Mouse (Mus musculus): ENCODE results near the gene Mcee. TPM values are rescaled to one million over a fixed set of nuclear protein-coding genes. Genes with fewer than 3 reads are reported as not detected.

The Mcee gene
- total RNA-seq (2012; rRNA removed): 11.4 and 18.2 TPM in 2 replicates
- 10 to 100 TPM in 1 of 2 experiments, not detected in 1; 22.6 TPM for polyA plus RNA-seq (2012; ENCODE audit: insufficient read depth in 1 of 2, insufficient read length in 2 of 2, low read depth in 1 of 2, low replicate concordance in 2 of 2, missing spikeins in 1 of 2)

- Histone ChIP-seq H3K27me3 (ENCODE audit: control insufficient read depth in 1 of 2, insufficient read depth in 2 of 2, low read length in 2 of 2) (no peaks in the 10 kb centered on the region), H3K36me3 (ENCODE audit: control insufficient read depth in 1 of 2, insufficient read depth in 2 of 2, low read length in 2 of 2) (peaks cover 16 to 21% of the 10 kb centered on the region in 2 experiments), H3K27ac (ENCODE audit: control insufficient read depth, low read depth, low read length) (peak within 1 kb of the TSS; percentile 68), H3K4me3 (ENCODE audit: control insufficient read depth in 1 of 2, insufficient read depth in 1 of 2, low read depth in 2 of 2, low read length in 2 of 2) (peak within 1 kb of the TSS; percentile 93 to 95), H3K4me1 (ENCODE audit: control insufficient read depth in 1 of 2, insufficient read depth in 2 of 2, low read length in 2 of 2) (peaks cover 3 to 4% of the 10 kb centered on the region in 2 experiments), H3K9me3 (replicated peaks; ENCODE audit: insufficient read depth, low read length) (no peaks in the 10 kb centered on the region), H3K9ac (ENCODE audit: control insufficient read depth, low read depth, low read length, poor library complexity, severe bottlenecking) (peak within 1 kb of the TSS; percentile 94), H3K79me2 (ENCODE audit: control insufficient read depth, insufficient read depth, low read length, poor library complexity) (peaks cover 25% of the 10 kb centered on the region)
- TF ChIP-seq RAD21 (IDR thresholded peaks at IDR 0.05; ENCODE audit: low read depth, low read length) (no peak), NELFE (IDR thresholded peaks at IDR 0.05; ENCODE audit: low read depth, low read length) (peak; percentile 94), MAX (IDR thresholded peaks at IDR 0.05; ENCODE audit: low read length) (peak; percentile 94), BHLHE40 (IDR thresholded peaks at IDR 0.05; ENCODE audit: borderline replicate concordance, low read depth, low read length) (no peak), NRF1 (IDR thresholded peaks at IDR 0.05; ENCODE audit: insufficient read depth, low read depth, low read length, poor library complexity, severe bottlenecking) (peak; percentile 82), TAL1 (IDR thresholded peaks at IDR 0.05; ENCODE audit: low read length) (no peak), USF2 (IDR thresholded peaks at IDR 0.05; ENCODE audit: borderline replicate concordance in 1 of 2, insufficient read depth in 1 of 2, low read depth in 1 of 2, low read length in 2 of 2) (no peak), MAFK (IDR thresholded peaks at IDR 0.05; ENCODE audit: borderline replicate concordance, low read depth, low read length) (no peak), EP300 (IDR thresholded peaks at IDR 0.05; ENCODE audit: low read depth in 1 of 2, low read length in 2 of 2) (no peak; a peak in 1 of 4 replicates), TCF12 (IDR thresholded peaks at IDR 0.05; ENCODE audit: low read depth, low read length) (peak; percentile 77), ETS1 (IDR thresholded peaks at IDR 0.05; ENCODE audit: low read depth, low read length) (peak; percentile 45; the same call in 1 of the 2 replicates), TBP (IDR thresholded peaks at IDR 0.05; ENCODE audit: low read depth, low read length) (peak; percentile 95), KAT2A (conservative IDR thresholded peaks at IDR 0.05; ENCODE audit: low read depth, low read length) (peak; percentile 61; the same call in 1 of the 2 replicates), ELF1 (IDR thresholded peaks at IDR 0.05; ENCODE audit: low read depth, low read length) (peak; percentile 54; the same call in 1 of the 2 replicates), ZMIZ1 (IDR thresholded peaks at IDR 0.05; ENCODE audit: low read depth, low read length) (peak; percentile 60; the same call in 1 of the 2 replicates), CHD2 (IDR thresholded peaks at IDR 0.05; ENCODE audit: low read length) (no peak; the same call in 1 of the 2 replicates), HCFC1 (IDR thresholded peaks at IDR 0.05; ENCODE audit: low read depth, low read length) (peak; percentile 92), MXI1 (IDR thresholded peaks at IDR 0.05; ENCODE audit: low read depth, low read length) (peak; percentile 97), SMC3 (IDR thresholded peaks at IDR 0.05; ENCODE audit: low read depth, low read length) (no peak), MAZ (IDR thresholded peaks at IDR 0.05; ENCODE audit: low read depth, low read length) (no peak), USF1 (IDR thresholded peaks at IDR 0.05; ENCODE audit: low read depth, low read length) (peak; percentile 79), CTCF (IDR thresholded peaks at IDR 0.05 in 2 of 3, conservative IDR thresholded peaks at IDR 0.05 in 1 of 3; ENCODE audit: control insufficient read depth in 1 of 3, insufficient read depth in 1 of 3, low read depth in 2 of 3, low read length in 3 of 3, poor library complexity in 1 of 3, severe bottlenecking in 1 of 3) (no peak), MEF2A (IDR thresholded peaks at IDR 0.05; ENCODE audit: extremely low read depth, insufficient replicate concordance, low read depth, low read length, poor library complexity, severe bottlenecking) (peak; percentile 18; the same call in 1 of the 2 replicates), JUND (IDR thresholded peaks at IDR 0.05; ENCODE audit: low read depth, low read length) (no peak), CHD1 (IDR thresholded peaks at IDR 0.05; ENCODE audit: low read depth, low read length) (no peak), POLR2AphosphoS2 (IDR thresholded peaks at IDR 0.05; ENCODE audit: low read length) (peak; percentile 92), POLR2AphosphoS5 (IDR thresholded peaks at IDR 0.05; ENCODE audit: borderline replicate concordance, low read depth, low read length) (no peak), SIN3A (IDR thresholded peaks at IDR 0.05; ENCODE audit: low read length) (peak; percentile 95), MYC (IDR thresholded peaks at IDR 0.05; ENCODE audit: low read depth, low read length) (peak; percentile 96), ZNF384 (IDR thresholded peaks at IDR 0.05; ENCODE audit: low read depth, low read length) (no peak), GABPA (IDR thresholded peaks at IDR 0.05; ENCODE audit: low read depth, low read length) (no peak), E2F4 (IDR thresholded peaks at IDR 0.05; ENCODE audit: borderline replicate concordance, low read depth, low read length) (no peak), GATA1 (IDR thresholded peaks at IDR 0.05; ENCODE audit: low read depth, low read length) (no peak), POLR2A (IDR thresholded peaks at IDR 0.05; ENCODE audit: control insufficient read depth in 1 of 2, insufficient read depth in 1 of 2, low read depth in 1 of 2, low read length in 2 of 2, poor library complexity in 1 of 2) (peak; percentile 87), MYB (IDR thresholded peaks at IDR 0.05; ENCODE audit: low read depth, low read length) (no peak), ZC3H11A (IDR thresholded peaks at IDR 0.05; ENCODE audit: low read depth, low read length) (no peak)
- peak; percentile 97 for DNase-seq (ENCODE audit: low read depth, low spot score)
These were observed at the start of gene Mcee, which contains the start of gene Mphosph10 for GRCm38 (mm10) chr7:64392122-64392818. Mcee (plus strand) TSS chr7:64392607. Mphosph10 (minus strand) TSS chr7:64392268.

Measured in MEL (cell line).